Mouse (Mus musculus) hindbrain, embryonic 11.5 days (tissue): ENCODE data around the gene Bscl2. TPM values are rescaled to one million over a fixed set of nuclear protein-coding genes. Genes with fewer than 3 reads are reported as not detected.
"Not testable (repeated sequence)": the region's sequence is repeated elsewhere in the genome, so short reads cannot be mapped to it uniquely, and the experiment has no call there.

Experiments used
- ATAC-seq: fragments of 200-750 bp; cut with Nextera tagmentation; 2 replicates; pipeline ENCODE4 v1.8.0; 2017; ENCODE audit warnings: mild to moderate bottlenecking, moderate TSS enrichment, moderate library complexity; ENCODE audit not compliant: low FRiP score
- DNase-seq: peaks from one replicate; pipeline ENCODE4 v3.0.0-alpha.2; 2015; ENCODE audit warnings: low spot score
- H3K27ac ChIP-seq: fragments of 300-500 bp; sonication (generic); 2 replicates; pipeline ENCODE4 v1.5.1; 2014; ENCODE audit warnings: mild to moderate bottlenecking, low read depth, low read length
- H3K27me3 ChIP-seq: fragments of 300-500 bp; sonication (generic); 2 replicates; pipeline ENCODE4 v1.6.1; 2014; ENCODE audit warnings: mild to moderate bottlenecking, low read length, moderate library complexity, mixed read lengths; ENCODE audit not compliant: control insufficient read depth, insufficient read depth
- H3K36me3 ChIP-seq: fragments of 300-500 bp; sonication (generic); 2 replicates; pipeline ENCODE4 v1.6.1; 2014; ENCODE audit warnings: mild to moderate bottlenecking, low read length, moderate library complexity, mixed read lengths; ENCODE audit not compliant: control insufficient read depth, insufficient read depth
- H3K4me1 ChIP-seq: fragments of 300-500 bp; sonication (generic); replicated peaks from 2 replicates; pipeline ENCODE4 v1.6.1; 2014; ENCODE audit warnings: low read length, mixed read lengths; ENCODE audit not compliant: control insufficient read depth, insufficient read depth
- H3K4me2 ChIP-seq: fragments of 300-500 bp; sonication (generic); replicated peaks from 2 replicates; pipeline ENCODE4 v1.6.1; 2014; ENCODE audit warnings: mild to moderate bottlenecking, low read depth, low read length
- H3K4me3 ChIP-seq: fragments of 300-500 bp; sonication (generic); 2 replicates; pipeline ENCODE4 v1.5.1; 2014; ENCODE audit warnings: low read depth, low read length
- H3K9ac ChIP-seq: fragments of 300-500 bp; sonication (generic); 2 replicates; pipeline ENCODE4 v1.6.1; 2014; ENCODE audit warnings: low read depth, low read length
- H3K9me3 ChIP-seq: fragments of 300-500 bp; sonication (generic); 2 replicates; pipeline ENCODE4 v1.6.1; 2016; ENCODE audit warnings: low read length; ENCODE audit not compliant: control insufficient read depth
- WGBS: fragments of 180-500 bp; shearing (Covaris S2); extraction: QIAGEN DNeasy Blood & Tissue Kit; methylation state at CpG from one replicate; pipeline ENCODE4 v1.1.7; 2014; 5-methylcytosine and 5-hydroxymethylcytosine counted together
- polyA plus RNA-seq: library from polyadenylated mRNA; unstranded; fragments of >200 nt; fragmentation: Nextera tagmentation; extraction: Ambion mirVana; gene quantifications from 2 replicates; pipeline ENCODE4 v1.2.1, GENCODE M21; 2014

Gene Bscl2
- polyA plus RNA-seq, 1 experiment from 2014 or later, result 59.6 TPM

GRCm38 (mm10) chr19:8850402-8850901 is 13.2 kb downstream of the Bscl2 start, which contains the start of gene Lrrn4cl:
TSS of gene Lrrn4cl (plus strand) at chr19:8850768.
- ATAC-seq (no peak), DNase-seq (peak; percentile 37)
- Histone ChIP-seq H3K4me1 (no peaks in the 10 kb centered on the region; the same call in 1 of the 2 replicates), H3K4me3 (no peak within 1 kb of the TSS), H3K4me2 (no peak within 1 kb of the TSS), H3K9ac (no peak within 1 kb of the TSS), H3K36me3 (0 out of 2 replicates have a peak, but pooled peaks cover 9% of the 10 kb centered on the region), H3K9me3 (no peaks in the 10 kb centered on the region), H3K27me3 (no peaks in the 10 kb centered on the region), H3K27ac (no peak within 1 kb of the TSS)
- WGBS, result 24% methylated on average over 7 of the region's 7 CpGs

GRCm38 (mm10) chr19:8851639-8852038 is 14.4 kb downstream of the Bscl2 start:
- WGBS, result 55% methylated on average over 7 of the region's 7 CpGs
- H3K9ac ChIP-seq, result no peak overlapping the region

GRCm38 (mm10) chr19:8852236-8852928 is 15.1 kb downstream of the Bscl2 start:
- WGBS, result 60% methylated on average over 10 of the region's 10 CpGs
- Histone ChIP-seq H3K27ac (no peak overlapping the region), H3K4me1 (no peaks in the 10 kb centered on the region; the same call in 1 of the 2 replicates), H3K27me3 (no peaks in the 10 kb centered on the region), H3K36me3 (0 out of 2 replicates have a peak, but pooled peaks cover 1% of the 10 kb centered on the region), H3K4me2 (no peak overlapping the region), H3K9me3 (no peaks in the 10 kb centered on the region), H3K9ac (no peak overlapping the region), H3K4me3 (no peak overlapping the region)
- ATAC-seq (no peak), DNase-seq (no peak)

More at GRCm38 (mm10) chr19:8851639-8852038, 14.4 kb downstream of the Bscl2 start:
- H3K36me3 ChIP-seq, result 0 out of 2 replicates have a peak, but pooled peaks cover 5% of the 10 kb centered on the region
- H3K4me3 ChIP-seq, result no peak overlapping the region
- no peaks in the 10 kb centered on the region; the same call in 1 of the 2 replicates for H3K4me1 ChIP-seq
- H3K27me3 ChIP-seq, result no peaks in the 10 kb centered on the region
- no peak overlapping the region for H3K27ac ChIP-seq
- DNase-seq (no peak), ATAC-seq (no peak)
- no peaks in the 10 kb centered on the region for H3K9me3 ChIP-seq
- no peak overlapping the region for H3K4me2 ChIP-seq

GRCm38 (mm10) chr19:8853117-8853516 is 15.8 kb downstream of the Bscl2 start:
- no peak for ATAC-seq
- Histone ChIP-seq H3K4me1 (no peaks in the 10 kb centered on the region; the same call in 1 of the 2 replicates), H3K4me2 (no peak overlapping the region), H3K9ac (no peak overlapping the region), H3K9me3 (no peaks in the 10 kb centered on the region), H3K27me3 (no peaks in the 10 kb centered on the region), H3K4me3 (no peak overlapping the region), H3K36me3 (no peaks in the 10 kb centered on the region), H3K27ac (no peak overlapping the region)
- WGBS, result 82% methylated on average over 3 of the region's 3 CpGs
- no peak for DNase-seq

- H3K9ac ChIP-seq, result no peak overlapping the region
- no peaks in the 10 kb centered on the region for H3K36me3 ChIP-seq
- no peak overlapping the region for H3K27ac ChIP-seq
- H3K4me2 ChIP-seq, result no peak overlapping the region
- H3K27me3 ChIP-seq, result no peaks in the 10 kb centered on the region
- H3K4me1 ChIP-seq, result no peaks in the 10 kb centered on the region
- DNase-seq (peak; percentile 56), ATAC-seq (no peak)
- no peaks in the 10 kb centered on the region for H3K9me3 ChIP-seq
- no peak overlapping the region for H3K4me3 ChIP-seq
- 43% methylated on average over 4 of the region's 4 CpGs for WGBS
Observed at GRCm38 (mm10) chr19:8857689-8858088, 20.4 kb downstream of the Bscl2 start.

GRCm38 (mm10) chr19:8859018-8859417 is 21.8 kb downstream of the Bscl2 start:
- H3K9me3 ChIP-seq, result no peaks in the 10 kb centered on the region
- DNase-seq (peak; percentile 30), ATAC-seq (no peak)
- no peaks in the 10 kb centered on the region for H3K4me1 ChIP-seq
- WGBS, result 17% methylated on average over 1 of the region's 1 CpGs
- H3K36me3 ChIP-seq, result no peaks in the 10 kb centered on the region
- no peak overlapping the region for H3K4me2 ChIP-seq
- H3K27ac ChIP-seq, result no peak overlapping the region
- no peak overlapping the region for H3K9ac ChIP-seq
- no peak overlapping the region for H3K4me3 ChIP-seq
- H3K27me3 ChIP-seq, result no peaks in the 10 kb centered on the region

GRCm38 (mm10) chr19:8864265-8864664 is 27.0 kb downstream of the Bscl2 start:
- no peaks in the 10 kb centered on the region for H3K36me3 ChIP-seq
- ATAC-seq, result no peak
- no peak for DNase-seq
- 84% methylated on average over 6 of the region's 6 CpGs for WGBS
- no peaks in the 10 kb centered on the region for H3K9me3 ChIP-seq
- no peaks in the 10 kb centered on the region for H3K4me1 ChIP-seq
- H3K27me3 ChIP-seq, result no peaks in the 10 kb centered on the region
- H3K4me3 ChIP-seq, result no peak overlapping the region
- no peak overlapping the region for H3K9ac ChIP-seq
- H3K27ac ChIP-seq, result no peak overlapping the region
- H3K4me2 ChIP-seq, result no peak overlapping the region

- ATAC-seq, H3K27me3 ChIP-seq, H3K4me2 ChIP-seq, H3K36me3 ChIP-seq, H3K4me1 ChIP-seq, H3K9ac ChIP-seq, H3K27ac ChIP-seq, DNase-seq, H3K9me3 ChIP-seq: not testable (repeated sequence)
- WGBS, result 83% methylated on average over 3 of the region's 3 CpGs
- H3K4me3 ChIP-seq, result peak overlapping the region; percentile 55; the same call in 1 of the 2 replicates
Observed at GRCm38 (mm10) chr19:8870381-8870780, 33.1 kb downstream of the Bscl2 start.

- Histone ChIP-seq H3K9ac (peak overlapping the region; percentile 35; the same call in 1 of the 2 replicates), H3K4me1 (peaks cover 3% of the 10 kb centered on the region), H3K9me3 (no peaks in the 10 kb centered on the region), H3K4me2 (peak overlapping the region; percentile 89; the same call in 1 of the 2 replicates), H3K27me3 (no peaks in the 10 kb centered on the region), H3K27ac (no peak overlapping the region), H3K4me3 (peak overlapping the region; percentile 55), H3K36me3 (no peaks in the 10 kb centered on the region)
- ATAC-seq (peak; percentile 65), DNase-seq (no peak)
- WGBS, result 63% methylated on average over 9 of the region's 9 CpGs
Observed at GRCm38 (mm10) chr19:8870838-8871237, 33.6 kb downstream of the Bscl2 start.
